Mouse (Mus musculus) brain, embryonic 14.5 days (tissue): ENCODE measurements around the gene Tnnc2.

Source experiments
- CTCF ChIP-seq: fragments of 200-500 bp; IDR thresholded peaks from 2 replicates; pipeline ENCODE4 v1.5.1; 2012; ENCODE audit warnings: inconsistent platforms, mild to moderate bottlenecking, moderate library complexity, borderline replicate concordance; ENCODE audit not compliant: insufficient read depth, insufficient read length; ENCODE audit errors: extremely low read depth
- POLR2A ChIP-seq: fragments of 200-500 bp; IDR thresholded peaks from 2 replicates; pipeline ENCODE4 v1.6.1; 2012; ENCODE audit warnings: mild to moderate bottlenecking, inconsistent platforms, borderline replicate concordance; ENCODE audit not compliant: poor library complexity, insufficient read depth, insufficient read length, severe bottlenecking; ENCODE audit errors: extremely low read depth

GRCm38 (mm10) chr2:164825521-164825920 lies 45.8 kb upstream of the Tnnc2 start:
- TF ChIP-seq POLR2A (no peak), CTCF (no peak)
